Mouse (Mus musculus): ENCODE data around the gene Rgs3. TPM values are rescaled to one million over a fixed set of nuclear protein-coding genes. Genes with fewer than 3 reads are reported as not detected.
"Not testable (repeated sequence)": the region's sequence is repeated elsewhere in the genome, so short reads cannot be mapped to it uniquely, and the experiment has no call there.

The Rgs3 gene
- polyA plus RNA-seq, 1 experiment from 2014 or later = 62.2 TPM

DNA sequence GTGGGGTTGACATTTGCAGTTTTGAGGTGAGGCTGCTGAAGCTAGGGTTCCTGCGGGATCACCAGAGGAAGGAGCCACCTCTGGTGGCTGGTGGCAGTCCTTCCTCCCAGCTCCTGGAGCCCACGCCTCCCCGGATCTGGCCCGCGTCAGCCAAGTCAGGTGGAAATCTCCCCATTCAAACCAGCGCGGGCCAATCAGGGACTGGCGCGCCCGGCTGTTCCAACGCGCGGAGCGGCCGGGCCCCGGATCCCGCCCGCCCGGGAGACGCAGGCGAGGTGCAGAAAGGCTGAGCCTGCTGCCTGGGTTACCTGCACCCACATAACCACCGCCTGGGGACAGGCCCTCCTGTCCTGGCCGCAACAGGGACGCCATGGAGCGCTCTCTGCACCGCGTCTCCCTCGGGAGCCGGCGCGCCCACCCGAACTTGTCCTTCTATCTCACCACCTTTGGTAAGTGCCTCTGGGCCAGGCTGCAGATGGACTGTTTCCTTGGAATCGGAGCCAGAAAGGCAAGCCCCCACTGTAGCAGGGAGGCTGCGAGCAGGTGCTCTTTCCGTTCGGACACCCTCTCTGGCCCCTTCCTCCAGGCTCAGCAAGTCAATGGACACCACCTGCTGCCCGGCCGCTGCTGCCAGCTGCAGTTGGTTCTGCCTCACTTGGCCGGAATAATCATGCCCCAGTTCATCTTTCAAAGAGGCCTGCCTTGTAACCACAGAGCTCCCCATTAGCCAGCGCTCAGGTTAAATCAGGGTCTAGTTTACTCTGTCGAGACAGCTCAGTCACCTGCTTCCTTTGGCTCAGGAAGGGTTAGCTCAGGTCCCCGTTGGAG lies 23.8 kb downstream of the Rgs3 start:
- ATAC-seq (ENCODE audit: extremely low read depth, insufficient number of reproducible peaks, low FRiP score, low TSS enrichment) = no peak
- peak overlapping the region; percentile 72 for H3K9ac ChIP-seq
- 5% methylated on average over 40 of the region's 42 CpGs for WGBS
- 0 out of 2 replicates have a peak overlapping the region, but pooled peaks have one; percentile 37 for H3K27ac ChIP-seq (replicated peaks)
- peak overlapping the region; percentile 75 for H3K4me2 ChIP-seq
- H3K9me3 ChIP-seq = no peaks in the 10 kb centered on the region
- H3K4me1 ChIP-seq = peaks cover 21% of the 10 kb centered on the region
- H3K27me3 ChIP-seq (replicated peaks) = peaks cover 90% of the 10 kb centered on the region
- H3K4me3 ChIP-seq = peak overlapping the region; percentile 52
- no peaks in the 10 kb centered on the region for H3K36me3 ChIP-seq

DNA sequence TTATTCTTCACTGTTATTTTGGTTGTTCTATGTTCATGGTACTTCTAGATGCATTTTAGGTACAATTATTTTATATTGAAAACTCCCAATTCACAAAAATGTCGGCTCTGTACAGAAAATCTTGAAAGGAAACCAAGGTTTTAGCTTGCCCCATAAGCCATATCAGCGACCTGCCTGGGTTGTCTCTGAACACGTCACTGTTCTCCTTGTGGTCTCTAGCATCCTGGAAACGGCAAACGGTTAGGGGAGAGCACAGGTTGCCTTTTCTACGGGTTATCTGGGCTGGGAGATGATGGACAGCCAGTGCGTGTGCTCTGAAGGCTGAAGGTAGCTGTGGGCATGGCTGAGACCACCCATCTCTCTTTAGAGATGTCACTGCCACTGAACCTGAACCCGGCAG lies 27.4 kb downstream of the Rgs3 start:
- H3K27ac ChIP-seq (replicated peaks) = no peak overlapping the region
- peaks cover 79% of the 10 kb centered on the region for H3K27me3 ChIP-seq (replicated peaks)
- H3K9ac ChIP-seq = no peak overlapping the region
- H3K36me3 ChIP-seq = no peaks in the 10 kb centered on the region
- no peak overlapping the region for H3K4me2 ChIP-seq
- H3K4me1 ChIP-seq = peaks cover 35% of the 10 kb centered on the region
- 68% methylated on average over 8 of the region's 8 CpGs for WGBS
- ATAC-seq (ENCODE audit: extremely low read depth, insufficient number of reproducible peaks, low FRiP score, low TSS enrichment) = no peak
- no peak overlapping the region for H3K4me3 ChIP-seq
- H3K9me3 ChIP-seq = no peaks in the 10 kb centered on the region

DNA sequence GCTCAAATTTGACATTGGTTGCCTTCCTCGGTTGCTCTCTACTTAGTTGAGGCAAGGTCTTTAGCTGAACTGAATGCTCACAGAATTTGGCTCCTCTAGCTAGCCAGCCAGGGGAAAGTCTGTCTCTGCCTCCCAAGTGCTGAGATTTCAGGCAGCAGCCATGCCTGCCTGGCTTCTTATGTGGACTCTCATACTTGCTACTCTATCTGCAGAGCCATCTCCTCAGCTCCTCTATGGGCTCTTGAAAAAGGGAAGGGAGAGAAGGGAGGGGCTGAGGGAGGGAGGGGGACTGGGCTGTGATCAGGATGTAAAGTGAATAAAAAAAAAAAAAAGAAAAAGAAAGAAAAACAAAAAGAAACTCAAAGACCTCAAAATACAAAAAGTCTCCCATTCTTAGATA lies 31.2 kb downstream of the Rgs3 start:
- H3K4me2 ChIP-seq = no peak overlapping the region
- H3K4me1 ChIP-seq = peaks cover 18% of the 10 kb centered on the region
- no peaks in the 10 kb centered on the region for H3K36me3 ChIP-seq
- no peak overlapping the region for H3K9ac ChIP-seq
- no peak for ATAC-seq (ENCODE audit: extremely low read depth, insufficient number of reproducible peaks, low FRiP score, low TSS enrichment)
- no peak overlapping the region for H3K4me3 ChIP-seq
- H3K27me3 ChIP-seq (replicated peaks) = peaks cover 72% of the 10 kb centered on the region
- peak overlapping the region; percentile 81 for H3K27ac ChIP-seq (replicated peaks)
- H3K9me3 ChIP-seq = no peaks in the 10 kb centered on the region
- 77% methylated on average over 1 of the region's 1 CpGs for WGBS

DNA sequence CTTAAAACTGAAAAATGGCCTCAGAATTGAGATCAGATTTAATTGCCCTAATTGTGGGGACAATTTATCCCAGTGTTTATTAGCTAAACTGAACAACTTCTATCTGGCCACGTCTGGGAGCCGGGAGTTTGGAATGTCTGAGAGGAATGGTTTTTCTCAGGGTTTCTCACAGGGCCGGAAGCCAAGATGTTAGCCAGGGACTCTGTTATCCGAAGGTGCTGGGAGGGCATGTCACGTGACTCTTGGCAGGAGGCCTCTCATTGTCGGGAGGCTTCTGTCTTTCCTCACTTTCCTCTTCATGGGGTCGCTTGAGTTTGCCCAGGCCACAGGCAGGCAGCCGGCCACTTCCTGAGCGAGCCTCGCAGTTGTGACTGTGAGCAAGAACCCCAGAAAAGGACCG lies 31.7 kb downstream of the Rgs3 start:
- Histone ChIP-seq H3K4me2 (peak overlapping the region; percentile 31), H3K27ac (replicated peaks) (peak overlapping the region; percentile 81), H3K9me3 (no peaks in the 10 kb centered on the region), H3K4me1 (peaks cover 20% of the 10 kb centered on the region), H3K4me3 (no peak overlapping the region), H3K27me3 (replicated peaks) (peaks cover 72% of the 10 kb centered on the region), H3K36me3 (no peaks in the 10 kb centered on the region), H3K9ac (0 out of 2 replicates have a peak overlapping the region, but pooled peaks have one; percentile 56)
- ATAC-seq (ENCODE audit: extremely low read depth, insufficient number of reproducible peaks, low FRiP score, low TSS enrichment) = peak; percentile 46; the same call in 1 of the 2 replicates
- 3% methylated on average over 11 of the region's 11 CpGs for WGBS

DNA sequence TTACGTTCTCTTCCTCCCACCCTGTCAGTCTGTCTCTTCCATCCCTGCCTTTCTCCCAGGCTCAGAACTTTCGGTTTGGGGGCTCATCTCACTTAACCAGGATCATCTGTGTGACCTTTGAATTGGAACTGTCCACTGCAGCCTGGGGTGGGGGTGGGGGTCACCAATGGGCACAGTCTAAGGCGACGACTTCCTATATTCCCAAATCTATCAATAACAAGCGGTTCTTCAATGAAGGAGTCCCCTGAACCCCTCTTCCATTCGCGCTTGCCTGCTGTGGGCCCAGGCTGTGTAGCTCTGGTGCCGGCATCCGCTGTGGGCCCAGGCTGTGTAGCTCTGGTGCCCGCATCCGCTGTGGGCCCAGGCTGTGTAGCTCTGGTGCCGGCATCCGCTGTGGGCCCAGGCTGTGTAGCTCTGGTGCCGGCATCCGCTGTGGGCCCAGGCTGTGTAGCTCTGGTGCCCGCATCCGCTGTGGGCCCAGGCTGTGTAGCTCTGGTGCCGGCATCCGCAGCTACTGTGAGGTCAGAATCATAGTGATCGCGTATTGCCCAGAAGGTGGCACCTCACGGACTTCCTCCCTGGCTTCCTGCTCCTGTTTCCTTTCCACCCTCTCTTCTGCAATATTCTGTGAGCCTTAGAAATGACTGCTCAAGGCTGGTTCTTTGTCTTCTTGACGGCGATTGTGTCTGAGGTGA lies 34.0 kb downstream of the Rgs3 start:
- ATAC-seq (ENCODE audit: extremely low read depth, insufficient number of reproducible peaks, low FRiP score, low TSS enrichment); H3K9ac ChIP-seq; H3K4me2 ChIP-seq; H3K9me3 ChIP-seq; H3K27ac ChIP-seq (replicated peaks); H3K4me3 ChIP-seq; H3K36me3 ChIP-seq: not testable (repeated sequence)
- Histone ChIP-seq H3K4me1 (peaks cover 29% of the 10 kb centered on the region), H3K27me3 (replicated peaks) (peaks cover 71% of the 10 kb centered on the region)
- 81% methylated on average over 24 of the region's 24 CpGs for WGBS

DNA sequence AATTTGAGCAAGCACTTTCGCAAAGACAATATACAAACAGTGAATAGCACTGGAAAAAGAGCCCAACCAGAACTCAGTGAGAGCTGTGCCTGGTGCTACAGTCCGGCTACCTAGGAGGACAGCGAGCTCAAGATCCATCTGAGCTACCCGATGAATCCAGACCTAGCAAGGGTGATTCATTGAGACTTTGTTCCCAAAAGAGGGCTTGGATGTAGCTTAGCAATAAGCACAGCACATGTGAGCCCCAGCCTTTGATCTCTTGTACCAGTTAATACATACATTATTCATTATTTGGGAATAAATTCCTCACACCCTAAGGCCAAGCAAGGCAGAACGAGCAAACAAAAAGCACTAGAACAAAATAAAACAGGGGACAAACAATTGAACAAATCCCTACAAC lies 34.8 kb downstream of the Rgs3 start:
- Histone ChIP-seq H3K9ac (no peak overlapping the region), H3K9me3 (no peaks in the 10 kb centered on the region), H3K27me3 (replicated peaks) (peaks cover 71% of the 10 kb centered on the region), H3K27ac (replicated peaks) (no peak overlapping the region), H3K4me1 (peaks cover 29% of the 10 kb centered on the region), H3K4me2 (no peak overlapping the region), H3K36me3 (no peaks in the 10 kb centered on the region), H3K4me3 (no peak overlapping the region)
- 82% methylated on average over 5 of the region's 5 CpGs for WGBS
- ATAC-seq (ENCODE audit: extremely low read depth, insufficient number of reproducible peaks, low FRiP score, low TSS enrichment) = no peak

DNA sequence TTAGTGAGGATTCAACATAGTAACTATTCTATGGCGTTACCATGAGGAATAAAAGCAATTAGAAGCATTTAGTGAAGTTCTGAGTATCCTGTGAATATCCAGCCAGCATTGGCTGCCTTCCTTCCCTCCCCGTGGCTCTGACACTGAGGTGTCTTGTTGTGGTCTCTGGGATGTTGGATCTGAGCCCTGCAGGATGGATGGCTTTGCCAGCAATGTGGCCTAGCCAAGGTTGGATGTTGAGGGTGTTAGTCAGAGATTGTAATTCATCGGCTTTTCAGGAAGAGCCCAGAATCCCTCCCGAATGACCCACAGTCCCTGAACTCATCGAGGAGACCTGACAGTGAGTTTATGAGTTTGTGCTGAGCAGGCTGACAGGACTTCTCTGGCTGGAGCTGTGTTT lies 36.4 kb downstream of the Rgs3 start:
- H3K4me3 ChIP-seq = no peak overlapping the region
- no peak overlapping the region for H3K4me2 ChIP-seq
- peak overlapping the region; percentile 30; the same call in 1 of the 2 replicates for H3K27ac ChIP-seq (replicated peaks)
- no peak overlapping the region for H3K9ac ChIP-seq
- 49% methylated on average over 5 of the region's 5 CpGs for WGBS
- H3K36me3 ChIP-seq = no peaks in the 10 kb centered on the region
- H3K4me1 ChIP-seq = peaks cover 24% of the 10 kb centered on the region
- ATAC-seq (ENCODE audit: extremely low read depth, insufficient number of reproducible peaks, low FRiP score, low TSS enrichment) = no peak
- H3K27me3 ChIP-seq (replicated peaks) = peaks cover 82% of the 10 kb centered on the region
- H3K9me3 ChIP-seq = peaks cover 3% of the 10 kb centered on the region; the same call in 1 of the 2 replicates

DNA sequence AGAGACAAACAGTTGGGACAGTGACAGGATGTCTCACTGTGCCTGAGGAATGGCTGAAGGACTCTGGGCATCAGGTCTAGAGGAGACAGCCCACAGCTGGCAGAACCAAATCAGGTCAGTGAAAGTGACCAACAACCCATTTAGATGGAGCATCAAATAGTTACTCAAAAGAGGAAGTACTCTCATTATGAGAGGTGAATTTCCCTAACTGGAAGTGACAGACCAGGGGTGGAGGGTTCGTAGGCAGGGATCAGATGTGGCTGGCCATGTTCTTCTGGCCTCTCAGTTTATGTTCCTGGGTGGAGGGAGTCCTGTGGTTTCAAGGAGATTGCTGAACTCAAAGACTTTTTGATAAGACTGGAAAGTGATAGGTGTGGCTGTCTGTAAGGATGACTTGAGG lies 40.9 kb downstream of the Rgs3 start:
- Histone ChIP-seq H3K9me3 (peaks cover 4% of the 10 kb centered on the region; the same call in 1 of the 2 replicates), H3K27me3 (replicated peaks) (peaks cover 89% of the 10 kb centered on the region), H3K4me1 (peaks cover 22% of the 10 kb centered on the region), H3K4me3 (no peak overlapping the region), H3K36me3 (no peaks in the 10 kb centered on the region), H3K9ac (no peak overlapping the region), H3K27ac (replicated peaks) (no peak overlapping the region), H3K4me2 (no peak overlapping the region)
- WGBS = 69% methylated on average over 1 of the region's 1 CpGs
- no peak for ATAC-seq (ENCODE audit: extremely low read depth, insufficient number of reproducible peaks, low FRiP score, low TSS enrichment)

DNA sequence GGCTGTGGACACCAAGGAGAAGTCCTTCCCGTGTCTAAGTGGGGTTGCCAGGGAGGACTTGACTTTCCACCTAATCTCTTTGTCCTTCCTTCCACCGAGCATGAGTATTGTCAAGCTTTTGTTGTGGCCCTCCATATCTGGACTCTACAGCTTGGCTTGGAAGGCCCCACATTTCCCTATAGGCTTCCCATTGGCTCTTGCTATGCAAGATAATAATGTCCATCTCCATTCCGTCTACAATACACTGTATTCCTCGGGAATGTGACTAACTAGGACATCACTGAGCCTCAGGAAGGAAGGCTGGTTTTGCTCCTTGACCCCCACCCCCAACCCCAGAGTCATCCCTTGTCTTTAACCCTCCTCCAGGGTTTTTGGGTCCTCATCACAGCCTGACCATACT lies 44.0 kb downstream of the Rgs3 start:
- Histone ChIP-seq H3K4me1 (peaks cover 35% of the 10 kb centered on the region), H3K4me2 (no peak overlapping the region), H3K4me3 (no peak overlapping the region), H3K9ac (no peak overlapping the region), H3K27me3 (replicated peaks) (peaks cover 87% of the 10 kb centered on the region), H3K9me3 (peaks cover 4% of the 10 kb centered on the region; the same call in 1 of the 2 replicates), H3K36me3 (no peaks in the 10 kb centered on the region), H3K27ac (replicated peaks) (peak overlapping the region; percentile 61)
- WGBS = 44% methylated on average over 4 of the region's 4 CpGs
- ATAC-seq (ENCODE audit: extremely low read depth, insufficient number of reproducible peaks, low FRiP score, low TSS enrichment) = no peak

DNA sequence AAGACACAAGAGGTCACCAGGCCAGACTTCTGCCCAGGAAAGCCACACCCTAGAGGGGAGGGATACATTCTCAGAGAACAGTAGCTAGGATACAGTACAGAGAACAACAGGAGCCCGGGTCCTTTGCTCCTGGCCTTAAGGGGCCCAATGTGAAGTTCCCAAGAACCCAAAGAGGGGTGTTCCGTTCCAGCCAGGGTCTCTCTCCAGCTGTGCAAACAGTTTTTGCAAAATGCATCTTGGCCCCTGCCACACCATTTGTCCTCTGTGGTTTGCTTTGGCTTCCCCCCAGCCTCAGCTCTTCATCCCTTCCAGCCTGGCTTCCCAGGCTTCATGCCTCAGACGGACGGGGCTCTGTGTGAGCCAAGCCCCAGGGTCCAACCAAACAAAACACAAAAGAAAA lies 44.4 kb downstream of the Rgs3 start:
- Histone ChIP-seq H3K36me3 (no peaks in the 10 kb centered on the region), H3K27ac (replicated peaks) (peak overlapping the region; percentile 61), H3K4me1 (peaks cover 36% of the 10 kb centered on the region), H3K4me2 (no peak overlapping the region), H3K27me3 (replicated peaks) (peaks cover 88% of the 10 kb centered on the region), H3K4me3 (no peak overlapping the region), H3K9me3 (peaks cover 4% of the 10 kb centered on the region; the same call in 1 of the 2 replicates), H3K9ac (no peak overlapping the region)
- ATAC-seq (ENCODE audit: extremely low read depth, insufficient number of reproducible peaks, low FRiP score, low TSS enrichment) = no peak; the same call in 1 of the 2 replicates
- 51% methylated on average over 4 of the region's 4 CpGs for WGBS

DNA sequence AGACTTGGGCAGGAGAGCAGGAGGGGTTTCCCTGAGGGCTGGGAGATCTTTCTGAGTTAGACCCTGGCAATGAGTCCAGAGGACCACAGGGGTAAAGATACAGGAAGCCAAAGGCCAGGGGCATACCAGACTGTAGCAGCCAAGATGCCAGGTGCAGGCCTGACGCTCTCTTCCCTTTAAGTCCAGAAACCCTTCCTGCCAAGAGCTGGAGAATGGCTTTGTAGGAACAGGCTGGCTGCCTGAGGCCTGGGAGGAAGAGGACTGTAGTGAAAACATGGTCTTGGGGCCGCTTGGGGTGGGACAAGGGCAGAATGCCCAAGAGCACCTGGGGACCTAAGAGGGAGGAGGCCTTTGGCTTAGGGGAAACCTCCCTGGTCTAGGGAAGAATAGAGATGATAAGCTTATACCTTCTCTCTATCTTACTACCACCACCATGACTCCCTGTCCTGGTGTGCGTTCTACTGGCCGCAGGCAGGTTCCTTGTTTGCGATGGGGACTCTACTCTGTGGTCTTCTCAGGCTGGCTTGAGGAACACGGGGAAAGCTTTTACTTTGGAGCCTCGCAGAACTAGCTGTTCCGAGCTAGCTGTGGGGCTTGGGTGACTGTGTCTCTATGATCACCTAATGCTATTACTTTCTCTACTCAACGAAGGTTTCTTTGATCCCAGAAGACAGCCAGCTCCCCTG lies 46.4 kb downstream of the Rgs3 start:
- no peak overlapping the region for H3K9ac ChIP-seq
- peaks cover 55% of the 10 kb centered on the region for H3K4me1 ChIP-seq
- H3K27ac ChIP-seq (replicated peaks) = peak overlapping the region; percentile 58
- H3K4me2 ChIP-seq = no peak overlapping the region
- H3K36me3 ChIP-seq = no peaks in the 10 kb centered on the region
- no peak for ATAC-seq (ENCODE audit: extremely low read depth, insufficient number of reproducible peaks, low FRiP score, low TSS enrichment)
- H3K4me3 ChIP-seq = no peak overlapping the region
- H3K9me3 ChIP-seq = peaks cover 1% of the 10 kb centered on the region; the same call in 1 of the 2 replicates
- peaks cover 81% of the 10 kb centered on the region for H3K27me3 ChIP-seq (replicated peaks)
- 85% methylated on average over 9 of the region's 9 CpGs for WGBS
